Mouse (Mus musculus) megakaryocyte, embryonic 14.5 days (primary cell): ENCODE measurements around the gene Iqch.

Experiments used
- FLI1 ChIP-seq: IDR thresholded peaks from 2 replicates; pipeline ENCODE4 v1.6.1; 2012; ENCODE audit warnings: low read length, inconsistent platforms, mixed read lengths
- GATA1 ChIP-seq: IDR thresholded peaks from 3 replicates; pipeline ENCODE4 v1.6.1; 2012; ENCODE audit warnings: mixed read lengths, low read length, inconsistent platforms, borderline replicate concordance

- TF ChIP-seq GATA1: no peak
- no peak for TF ChIP-seq FLI1
Measured at GRCm38 (mm10) chr9:63579644-63580043, 22.6 kb downstream of the Iqch start.
